Mouse (Mus musculus): Measurements from ENCODE around the gene Enkd1. TPM values are rescaled to one million over a fixed set of nuclear protein-coding genes. Genes with fewer than 3 reads are reported as not detected.

Enkd1 gene
- polyA plus RNA-seq, 1 experiment from 2014 or later: 17.9 TPM

DNA sequence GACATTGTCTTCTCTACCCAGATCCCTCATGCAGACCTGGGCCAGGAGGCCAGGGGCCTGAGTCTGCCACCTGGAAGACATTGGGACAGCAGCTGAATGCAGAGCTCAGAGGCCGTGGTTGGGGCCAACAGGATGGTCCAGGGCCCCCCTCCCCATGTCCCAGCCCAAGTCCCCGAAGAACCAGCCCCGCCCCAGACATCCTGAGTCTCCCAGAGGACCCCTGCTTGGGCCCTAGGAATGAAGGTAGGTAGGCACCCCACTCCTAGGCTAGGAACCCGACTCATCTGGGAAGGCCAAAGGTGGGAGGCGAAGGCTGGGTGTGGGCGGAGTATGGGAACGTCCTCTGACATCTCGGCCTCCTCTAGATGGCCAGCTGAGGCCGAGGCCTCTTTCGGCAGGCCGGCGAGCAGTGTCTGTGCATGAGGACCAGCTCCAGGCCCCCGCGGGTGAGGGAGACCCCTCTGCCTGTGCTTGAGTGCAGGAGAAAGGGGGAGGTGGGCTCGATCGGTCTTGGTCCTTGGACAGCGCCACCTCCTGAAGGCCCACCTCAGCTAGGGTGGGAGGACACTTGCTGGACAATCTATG, 10.7 kb downstream of the Enkd1 start:
- Histone ChIP-seq H3K27me3 (replicated peaks; ENCODE audit: control insufficient read depth, insufficient read depth, low read length) (no peaks in the 10 kb centered on the region), H3K27ac (ENCODE audit: low read depth, low read length) (no peak overlapping the region), H3K4me1 (ENCODE audit: control insufficient read depth, insufficient read depth, low read depth, low read length) (peaks cover 26% of the 10 kb centered on the region), H3K36me3 (ENCODE audit: control insufficient read depth, insufficient read depth, low read length) (peaks cover 26% of the 10 kb centered on the region), H3K4me3 (ENCODE audit: low read length) (no peak overlapping the region), H3K4me2 (ENCODE audit: low read length) (no peak overlapping the region), H3K9me3 (ENCODE audit: control insufficient read depth, low read length) (no peaks in the 10 kb centered on the region), H3K9ac (ENCODE audit: low read depth, low read length) (no peak overlapping the region)
- no peak for ATAC-seq
- WGBS: 91% methylated on average over 17 of the region's 17 CpGs

DNA sequence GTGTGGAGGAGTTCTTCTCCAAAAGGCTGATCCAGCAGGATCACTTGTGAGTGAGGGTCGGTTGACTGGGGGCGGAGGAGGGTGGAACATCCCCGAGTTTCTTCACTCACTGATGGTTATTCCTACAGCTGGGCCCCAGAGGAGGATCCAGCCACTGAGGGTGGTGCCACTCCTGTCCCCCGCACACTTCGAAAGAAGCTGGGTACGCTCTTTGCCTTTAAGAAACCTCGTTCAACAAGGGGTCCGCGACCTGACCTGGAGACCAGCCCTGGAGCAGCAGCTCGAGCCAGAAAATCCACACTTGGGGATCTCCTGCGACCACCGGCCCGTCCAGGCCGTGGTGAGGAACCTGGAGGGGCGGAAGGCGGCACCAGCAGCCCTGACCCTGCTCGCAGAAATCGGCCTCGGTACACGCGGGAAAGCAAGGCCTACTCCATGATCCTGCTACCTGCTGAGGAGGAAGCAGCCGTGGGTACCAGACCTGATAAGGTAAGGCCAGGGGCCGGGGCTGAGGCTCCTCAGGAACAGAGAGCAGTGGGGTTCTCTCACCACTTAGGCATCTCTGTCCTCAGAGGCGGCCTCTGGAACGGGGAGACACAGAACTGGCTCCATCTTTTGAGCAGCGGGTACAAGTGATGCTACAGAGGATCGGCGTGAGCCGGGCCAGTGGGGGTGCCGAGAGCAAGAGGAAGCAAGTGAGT, 12.8 kb downstream of the Enkd1 start:
- Histone ChIP-seq H3K4me2 (ENCODE audit: low read length) (peak overlapping the region; percentile 72), H3K4me3 (ENCODE audit: low read length) (peak overlapping the region; percentile 60), H3K9me3 (ENCODE audit: control insufficient read depth, low read length) (no peaks in the 10 kb centered on the region), H3K9ac (ENCODE audit: low read depth, low read length) (peak overlapping the region; percentile 82), H3K36me3 (ENCODE audit: control insufficient read depth, insufficient read depth, low read length) (peaks cover 26% of the 10 kb centered on the region), H3K4me1 (ENCODE audit: control insufficient read depth, insufficient read depth, low read depth, low read length) (peaks cover 18% of the 10 kb centered on the region), H3K27ac (ENCODE audit: low read depth, low read length) (peak overlapping the region; percentile 85), H3K27me3 (replicated peaks; ENCODE audit: control insufficient read depth, insufficient read depth, low read length) (no peaks in the 10 kb centered on the region)
- 81% methylated on average over 30 of the region's 30 CpGs for WGBS
- no peak for ATAC-seq

- Histone ChIP-seq H3K9ac (ENCODE audit: low read depth, low read length) (peak overlapping the region; percentile 82), H3K4me3 (ENCODE audit: low read length) (peak overlapping the region; percentile 60), H3K27me3 (replicated peaks; ENCODE audit: control insufficient read depth, insufficient read depth, low read length) (no peaks in the 10 kb centered on the region), H3K4me2 (ENCODE audit: low read length) (peak overlapping the region; percentile 72), H3K36me3 (ENCODE audit: control insufficient read depth, insufficient read depth, low read length) (peaks cover 23% of the 10 kb centered on the region), H3K9me3 (ENCODE audit: control insufficient read depth, low read length) (no peaks in the 10 kb centered on the region), H3K4me1 (ENCODE audit: control insufficient read depth, insufficient read depth, low read depth, low read length) (peaks cover 9% of the 10 kb centered on the region), H3K27ac (ENCODE audit: low read depth, low read length) (peak overlapping the region; percentile 85)
- peak; percentile 53 for ATAC-seq
- WGBS: 6% methylated on average over 27 of the region's 40 CpGs
Measured at GRCm38 (mm10) chr8:105694051-105694799, 13.8 kb downstream of the Enkd1 start.

GRCm38 (mm10) chr8:105693648-105694047, 14.4 kb downstream of the Enkd1 start:
- peak overlapping the region; percentile 60 for H3K4me3 ChIP-seq (ENCODE audit: low read length)
- WGBS: 1% methylated on average over 28 of the region's 30 CpGs
- peak; percentile 72 for ATAC-seq
- peaks cover 9% of the 10 kb centered on the region for H3K4me1 ChIP-seq (ENCODE audit: control insufficient read depth, insufficient read depth, low read depth, low read length)
- H3K9me3 ChIP-seq (ENCODE audit: control insufficient read depth, low read length): no peaks in the 10 kb centered on the region
- peak overlapping the region; percentile 72 for H3K4me2 ChIP-seq (ENCODE audit: low read length)
- H3K9ac ChIP-seq (ENCODE audit: low read depth, low read length): peak overlapping the region; percentile 82
- H3K36me3 ChIP-seq (ENCODE audit: control insufficient read depth, insufficient read depth, low read length): peaks cover 21% of the 10 kb centered on the region
- peak overlapping the region; percentile 85 for H3K27ac ChIP-seq (ENCODE audit: low read depth, low read length)
- no peaks in the 10 kb centered on the region for H3K27me3 ChIP-seq (replicated peaks; ENCODE audit: control insufficient read depth, insufficient read depth, low read length)

DNA sequence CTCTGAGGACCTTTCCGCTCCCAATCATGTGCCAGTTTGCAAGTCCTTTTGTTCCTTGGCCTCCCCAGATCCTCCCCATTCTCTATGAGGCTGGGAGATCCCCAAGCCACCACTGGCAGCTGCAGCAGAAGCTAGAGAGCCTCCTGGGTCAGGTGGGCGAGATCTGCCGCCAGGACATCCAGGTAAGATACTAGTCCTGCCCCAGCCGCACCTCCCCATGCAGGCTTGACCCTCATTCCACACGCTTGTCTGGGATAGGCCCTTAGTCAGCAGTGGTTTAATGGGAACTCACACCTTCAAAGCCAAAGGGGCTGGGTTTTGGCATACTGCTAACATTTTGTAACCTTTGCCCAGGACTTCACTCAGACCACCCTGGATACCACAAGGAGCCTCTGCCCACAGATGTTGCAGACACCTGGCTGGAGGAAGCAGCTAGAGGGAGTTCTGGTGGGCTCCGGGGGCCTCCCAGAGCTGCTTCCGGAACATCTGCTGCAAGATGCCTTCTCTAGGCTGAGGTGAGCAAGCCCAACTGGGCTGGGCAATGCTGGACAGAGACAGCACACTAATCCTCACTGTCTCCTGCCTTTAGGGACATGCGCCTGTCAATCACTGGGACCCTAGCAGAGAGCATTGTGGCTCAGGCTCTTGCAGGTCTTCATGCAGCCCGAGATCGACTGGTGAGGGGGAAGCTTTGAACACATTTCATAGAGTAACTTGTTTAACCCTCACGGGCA, 15.4 kb downstream of the Enkd1 start:
- no peak for ATAC-seq
- H3K4me2 ChIP-seq (ENCODE audit: low read length): no peak overlapping the region
- H3K36me3 ChIP-seq (ENCODE audit: control insufficient read depth, insufficient read depth, low read length): peaks cover 10% of the 10 kb centered on the region
- H3K9ac ChIP-seq (ENCODE audit: low read depth, low read length): no peak overlapping the region
- H3K9me3 ChIP-seq (ENCODE audit: control insufficient read depth, low read length): no peaks in the 10 kb centered on the region
- no peak overlapping the region for H3K27ac ChIP-seq (ENCODE audit: low read depth, low read length)
- no peak overlapping the region for H3K4me3 ChIP-seq (ENCODE audit: low read length)
- 96% methylated on average over 11 of the region's 11 CpGs for WGBS
- H3K27me3 ChIP-seq (replicated peaks; ENCODE audit: control insufficient read depth, insufficient read depth, low read length): no peaks in the 10 kb centered on the region
- H3K4me1 ChIP-seq (ENCODE audit: control insufficient read depth, insufficient read depth, low read depth, low read length): peaks cover 9% of the 10 kb centered on the region

DNA sequence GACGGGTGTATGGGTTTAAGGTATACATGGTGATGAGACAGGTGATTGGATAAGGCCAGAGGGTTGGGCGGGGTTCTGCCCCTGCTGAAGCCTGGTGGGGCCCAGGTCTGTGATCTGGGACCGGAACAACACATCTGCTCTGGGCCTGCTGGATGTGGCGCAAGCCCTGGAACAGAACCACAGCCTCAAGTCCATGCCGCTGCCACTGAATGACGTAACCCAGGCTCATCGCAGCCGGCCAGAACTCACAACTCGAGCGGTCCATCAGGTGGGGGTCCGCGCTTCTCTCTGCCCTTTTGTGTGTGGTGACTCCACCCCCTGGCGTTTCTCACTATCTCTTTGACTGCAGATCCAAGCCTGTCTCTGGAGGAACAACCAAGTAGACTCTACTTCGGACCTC, 17.0 kb downstream of the Enkd1 start:
- peaks cover 7% of the 10 kb centered on the region for H3K4me1 ChIP-seq (ENCODE audit: control insufficient read depth, insufficient read depth, low read depth, low read length)
- WGBS: 89% methylated on average over 14 of the region's 14 CpGs
- no peak overlapping the region for H3K4me3 ChIP-seq (ENCODE audit: low read length)
- H3K36me3 ChIP-seq (ENCODE audit: control insufficient read depth, insufficient read depth, low read length): peaks cover 3% of the 10 kb centered on the region; the same call in 1 of the 2 replicates
- H3K9ac ChIP-seq (ENCODE audit: low read depth, low read length): no peak overlapping the region
- no peaks in the 10 kb centered on the region for H3K9me3 ChIP-seq (ENCODE audit: control insufficient read depth, low read length)
- ATAC-seq: no peak
- no peak overlapping the region for H3K27ac ChIP-seq (ENCODE audit: low read depth, low read length)
- H3K27me3 ChIP-seq (replicated peaks; ENCODE audit: control insufficient read depth, insufficient read depth, low read length): no peaks in the 10 kb centered on the region
- no peak overlapping the region for H3K4me2 ChIP-seq (ENCODE audit: low read length)

DNA sequence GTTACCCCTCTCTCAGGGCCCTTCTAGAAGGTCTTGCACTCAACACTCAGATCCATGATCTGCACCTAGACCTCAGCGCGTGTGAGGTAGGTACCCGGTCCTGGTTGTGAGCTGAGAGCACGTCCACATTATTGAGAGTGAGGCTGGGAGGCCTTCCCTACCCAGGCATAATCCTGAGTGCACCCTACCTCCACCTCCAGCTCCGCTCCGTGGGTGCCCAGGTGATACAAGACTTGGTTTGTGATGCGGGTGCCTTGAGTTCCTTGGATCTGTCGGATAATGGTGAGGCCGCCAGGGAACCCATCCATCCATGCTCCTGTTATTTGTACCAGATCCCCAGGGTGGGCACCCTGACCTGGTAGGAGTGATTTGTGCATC, 18.0 kb downstream of the Enkd1 start:
- Histone ChIP-seq H3K9ac (ENCODE audit: low read depth, low read length) (no peak overlapping the region), H3K4me2 (ENCODE audit: low read length) (no peak overlapping the region), H3K4me1 (ENCODE audit: control insufficient read depth, insufficient read depth, low read depth, low read length) (peaks cover under 1% of the 10 kb centered on the region; the same call in 1 of the 2 replicates), H3K27me3 (replicated peaks; ENCODE audit: control insufficient read depth, insufficient read depth, low read length) (no peaks in the 10 kb centered on the region), H3K4me3 (ENCODE audit: low read length) (no peak overlapping the region), H3K9me3 (ENCODE audit: control insufficient read depth, low read length) (no peaks in the 10 kb centered on the region), H3K36me3 (ENCODE audit: control insufficient read depth, insufficient read depth, low read length) (no peaks in the 10 kb centered on the region), H3K27ac (ENCODE audit: low read depth, low read length) (no peak overlapping the region)
- ATAC-seq: no peak
- 86% methylated on average over 9 of the region's 9 CpGs for WGBS

- no peak overlapping the region for H3K4me3 ChIP-seq (ENCODE audit: low read length)
- H3K27ac ChIP-seq (ENCODE audit: low read depth, low read length): no peak overlapping the region
- 57% methylated on average over 35 of the region's 35 CpGs for WGBS
- no peak for ATAC-seq
- H3K27me3 ChIP-seq (replicated peaks; ENCODE audit: control insufficient read depth, insufficient read depth, low read length): no peaks in the 10 kb centered on the region
- no peak overlapping the region for H3K4me2 ChIP-seq (ENCODE audit: low read length)
- no peak overlapping the region for H3K9ac ChIP-seq (ENCODE audit: low read depth, low read length)
- no peaks in the 10 kb centered on the region for H3K9me3 ChIP-seq (ENCODE audit: control insufficient read depth, low read length)
- H3K4me1 ChIP-seq (ENCODE audit: control insufficient read depth, insufficient read depth, low read depth, low read length): no peaks in the 10 kb centered on the region
- H3K36me3 ChIP-seq (ENCODE audit: control insufficient read depth, insufficient read depth, low read length): no peaks in the 10 kb centered on the region
Measured at GRCm38 (mm10) chr8:105689256-105689982, 18.6 kb downstream of the Enkd1 start.
